Mouse (Mus musculus): ENCODE results near the gene 1700020D05Rik. TPM values are rescaled to one million over a fixed set of nuclear protein-coding genes. Genes with fewer than 3 reads are reported as not detected.

The 1700020D05Rik gene
- polyA plus RNA-seq, 1 experiment from 2014 or later: 0.31 TPM

DNA sequence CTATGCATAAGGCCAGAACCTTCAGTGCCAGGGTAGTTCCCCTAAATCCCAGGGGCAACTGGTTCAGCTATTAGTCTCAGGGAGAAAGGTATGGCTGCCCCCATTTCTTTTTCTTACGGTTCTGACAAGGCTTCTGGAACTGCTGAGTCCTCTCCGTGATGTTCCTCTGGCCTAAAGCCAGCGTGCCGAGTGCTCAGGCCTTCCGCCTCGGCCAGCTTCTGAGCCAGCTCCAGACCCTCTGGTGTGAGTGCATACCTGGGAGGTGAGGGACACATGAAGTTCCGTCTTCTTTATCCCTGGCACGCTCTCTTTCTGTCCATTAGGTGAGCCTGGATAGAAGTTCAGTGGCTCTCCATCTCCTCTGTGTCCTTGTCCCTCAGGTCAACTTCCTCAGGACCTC is 18.2 kb downstream of the 1700020D05Rik start:
- peaks cover 13% of the 10 kb centered on the region for H3K4me1 ChIP-seq (ENCODE audit: control insufficient read depth, insufficient read depth, low read length)
- ATAC-seq (ENCODE audit: insufficient read depth, low FRiP score, low TSS enrichment) (no peak), DNase-seq (ENCODE audit: low spot score) (no peak)
- H3K36me3 ChIP-seq (ENCODE audit: control insufficient read depth, insufficient read depth, low read length): peaks cover 10% of the 10 kb centered on the region
- H3K27me3 ChIP-seq (ENCODE audit: control insufficient read depth, insufficient read depth, low read length): no peaks in the 10 kb centered on the region
- H3K9me3 ChIP-seq (ENCODE audit: control insufficient read depth, low read length): no peaks in the 10 kb centered on the region
- H3K9ac ChIP-seq (ENCODE audit: low read length): no peak overlapping the region
- H3K4me3 ChIP-seq (ENCODE audit: low read depth, low read length): no peak overlapping the region
- no peak overlapping the region for H3K4me2 ChIP-seq (ENCODE audit: low read depth)
- WGBS: 93% methylated on average over 8 of the region's 8 CpGs
- H3K27ac ChIP-seq (ENCODE audit: low read depth, low read length): no peak overlapping the region

DNA sequence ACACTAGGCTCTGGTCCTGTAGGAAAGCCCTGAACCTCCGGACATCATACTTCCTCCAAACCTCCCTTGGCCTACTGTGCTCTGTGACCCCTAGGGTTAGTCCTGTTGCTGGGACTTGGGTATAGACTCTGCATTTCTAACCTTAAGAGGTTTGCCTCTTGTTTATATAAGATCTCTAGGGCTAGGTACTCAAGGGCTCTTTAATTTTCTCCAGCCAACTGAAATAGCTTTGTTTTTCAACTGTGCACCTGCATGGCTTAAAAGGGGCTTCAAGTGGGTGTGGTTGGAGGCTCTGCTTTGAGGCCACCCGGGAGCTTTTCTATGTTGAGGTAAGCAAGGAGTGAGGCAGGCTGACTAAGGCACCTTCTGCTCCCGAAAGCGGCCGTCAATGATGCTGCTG is 19.1 kb downstream of the 1700020D05Rik start:
- H3K4me1 ChIP-seq (ENCODE audit: control insufficient read depth, insufficient read depth, low read length): peaks cover 13% of the 10 kb centered on the region
- H3K9ac ChIP-seq (ENCODE audit: low read length): no peak overlapping the region
- no peak overlapping the region for H3K4me3 ChIP-seq (ENCODE audit: low read depth, low read length)
- DNase-seq (ENCODE audit: low spot score): no peak
- no peak overlapping the region for H3K4me2 ChIP-seq (ENCODE audit: low read depth)
- 91% methylated on average over 5 of the region's 5 CpGs for WGBS
- H3K27ac ChIP-seq (ENCODE audit: low read depth, low read length): no peak overlapping the region
- ATAC-seq (ENCODE audit: insufficient read depth, low FRiP score, low TSS enrichment): no peak
- H3K9me3 ChIP-seq (ENCODE audit: control insufficient read depth, low read length): no peaks in the 10 kb centered on the region
- peaks cover 10% of the 10 kb centered on the region for H3K36me3 ChIP-seq (ENCODE audit: control insufficient read depth, insufficient read depth, low read length)
- no peaks in the 10 kb centered on the region for H3K27me3 ChIP-seq (ENCODE audit: control insufficient read depth, insufficient read depth, low read length)

DNA sequence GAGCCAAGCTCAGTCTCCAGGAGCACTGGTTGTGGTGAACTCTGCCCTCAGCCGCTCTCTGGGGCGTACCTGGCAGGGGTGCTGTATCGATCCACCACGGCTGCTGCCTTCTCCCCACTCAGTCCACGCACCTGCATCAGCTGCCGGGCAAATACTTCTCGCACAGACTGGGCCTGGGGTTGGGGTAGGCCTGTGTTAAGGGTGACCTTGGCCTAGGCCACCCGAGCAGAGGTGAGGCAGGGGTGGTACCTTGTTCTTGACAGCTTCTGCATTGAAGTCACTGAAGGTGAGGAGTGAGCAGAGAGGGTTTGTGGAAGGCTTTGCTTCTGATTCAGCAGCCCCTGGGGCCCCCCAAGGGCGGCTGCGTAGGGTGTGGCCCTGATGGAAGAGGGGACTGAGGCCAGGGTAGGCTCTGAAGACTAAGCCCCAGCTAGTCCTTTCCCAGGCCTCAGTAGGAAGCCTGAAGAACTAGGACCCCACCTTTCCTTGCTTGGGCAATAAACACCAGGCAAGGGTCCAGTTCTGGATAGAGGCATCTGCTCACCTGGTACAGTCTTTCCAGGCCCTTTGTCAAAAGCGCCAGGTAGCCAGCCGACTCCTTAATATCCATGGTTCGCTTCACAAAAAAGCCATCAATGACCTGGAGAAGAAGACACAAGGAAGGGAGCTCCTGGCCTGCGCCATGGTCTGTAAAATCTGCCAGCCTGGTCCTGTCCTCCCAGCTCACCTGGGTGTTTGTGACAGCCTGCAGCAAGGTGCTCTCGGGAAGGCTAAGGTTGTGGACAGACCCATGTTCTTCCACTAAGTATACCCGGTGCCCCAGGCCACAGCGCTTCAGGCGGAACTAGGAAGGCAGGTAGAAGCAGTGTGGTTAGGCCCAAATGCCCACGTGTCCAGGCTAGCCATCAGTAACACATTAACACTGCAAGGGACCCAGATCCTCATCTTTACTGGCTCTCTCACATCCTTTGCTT is 19.9 kb downstream of the 1700020D05Rik start:
- ATAC-seq (ENCODE audit: insufficient read depth, low FRiP score, low TSS enrichment) (no peak), DNase-seq (ENCODE audit: low spot score) (no peak)
- Histone ChIP-seq H3K27me3 (ENCODE audit: control insufficient read depth, insufficient read depth, low read length) (no peaks in the 10 kb centered on the region), H3K4me1 (ENCODE audit: control insufficient read depth, insufficient read depth, low read length) (peaks cover 10% of the 10 kb centered on the region), H3K9me3 (ENCODE audit: control insufficient read depth, low read length) (no peaks in the 10 kb centered on the region), H3K9ac (ENCODE audit: low read length) (no peak overlapping the region), H3K27ac (ENCODE audit: low read depth, low read length) (no peak overlapping the region), H3K4me3 (ENCODE audit: low read depth, low read length) (no peak overlapping the region), H3K36me3 (ENCODE audit: control insufficient read depth, insufficient read depth, low read length) (peaks cover 10% of the 10 kb centered on the region), H3K4me2 (ENCODE audit: low read depth) (no peak overlapping the region)
- WGBS: 91% methylated on average over 19 of the region's 19 CpGs

DNA sequence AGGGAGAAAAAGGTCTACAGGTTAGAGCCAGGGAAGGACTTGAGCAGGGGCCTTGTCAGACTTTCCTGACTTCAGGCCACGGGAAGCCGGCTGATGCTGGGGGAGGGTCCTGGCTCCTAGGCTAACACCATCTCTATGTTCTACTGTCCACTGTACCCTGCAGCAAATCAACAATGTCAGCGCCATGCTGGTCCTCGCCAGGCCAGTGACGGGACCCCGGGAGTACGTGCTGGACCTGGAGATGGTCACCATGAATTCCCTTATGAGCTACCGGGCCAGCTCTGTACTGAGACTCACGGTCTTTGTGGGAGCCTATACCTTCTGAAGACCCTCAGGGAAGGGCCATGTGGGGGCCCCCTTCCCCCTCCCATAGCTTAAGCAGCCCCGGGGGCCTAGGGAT is 22.2 kb downstream of the 1700020D05Rik start:
- Histone ChIP-seq H3K4me3 (ENCODE audit: low read depth, low read length) (no peak overlapping the region), H3K36me3 (ENCODE audit: control insufficient read depth, insufficient read depth, low read length) (peaks cover 10% of the 10 kb centered on the region), H3K4me1 (ENCODE audit: control insufficient read depth, insufficient read depth, low read length) (no peaks in the 10 kb centered on the region), H3K9me3 (ENCODE audit: control insufficient read depth, low read length) (no peaks in the 10 kb centered on the region), H3K27ac (ENCODE audit: low read depth, low read length) (no peak overlapping the region), H3K4me2 (ENCODE audit: low read depth) (no peak overlapping the region), H3K27me3 (ENCODE audit: control insufficient read depth, insufficient read depth, low read length) (no peaks in the 10 kb centered on the region), H3K9ac (ENCODE audit: low read length) (no peak overlapping the region)
- ATAC-seq (ENCODE audit: insufficient read depth, low FRiP score, low TSS enrichment) (no peak), DNase-seq (ENCODE audit: low spot score) (no peak)
- 92% methylated on average over 10 of the region's 10 CpGs for WGBS

DNA sequence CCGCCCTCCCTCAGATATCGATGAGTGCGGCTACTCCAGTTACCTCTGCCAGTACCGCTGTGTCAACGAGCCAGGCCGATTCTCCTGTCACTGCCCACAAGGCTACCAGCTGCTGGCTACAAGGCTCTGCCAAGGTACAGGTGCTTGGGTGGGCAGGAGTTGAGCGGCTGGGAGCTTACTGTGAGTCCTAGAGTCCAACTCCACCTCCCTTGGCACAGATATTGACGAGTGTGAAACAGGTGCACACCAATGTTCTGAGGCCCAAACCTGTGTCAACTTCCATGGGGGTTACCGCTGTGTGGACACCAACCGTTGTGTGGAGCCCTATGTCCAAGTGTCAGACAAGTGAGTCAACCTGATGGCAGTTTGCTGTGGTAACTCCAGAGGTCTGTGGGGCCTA is 23.6 kb downstream of the 1700020D05Rik start:
- ATAC-seq (ENCODE audit: insufficient read depth, low FRiP score, low TSS enrichment): no peak
- H3K4me2 ChIP-seq (ENCODE audit: low read depth): no peak overlapping the region
- no peak for DNase-seq (ENCODE audit: low spot score)
- no peaks in the 10 kb centered on the region for H3K9me3 ChIP-seq (ENCODE audit: control insufficient read depth, low read length)
- 93% methylated on average over 10 of the region's 10 CpGs for WGBS
- H3K4me1 ChIP-seq (ENCODE audit: control insufficient read depth, insufficient read depth, low read length): peaks cover 6% of the 10 kb centered on the region
- no peaks in the 10 kb centered on the region for H3K27me3 ChIP-seq (ENCODE audit: control insufficient read depth, insufficient read depth, low read length)
- H3K36me3 ChIP-seq (ENCODE audit: control insufficient read depth, insufficient read depth, low read length): peaks cover 10% of the 10 kb centered on the region
- no peak overlapping the region for H3K9ac ChIP-seq (ENCODE audit: low read length)
- no peak overlapping the region for H3K27ac ChIP-seq (ENCODE audit: low read depth, low read length)
- H3K4me3 ChIP-seq (ENCODE audit: low read depth, low read length): no peak overlapping the region

DNA sequence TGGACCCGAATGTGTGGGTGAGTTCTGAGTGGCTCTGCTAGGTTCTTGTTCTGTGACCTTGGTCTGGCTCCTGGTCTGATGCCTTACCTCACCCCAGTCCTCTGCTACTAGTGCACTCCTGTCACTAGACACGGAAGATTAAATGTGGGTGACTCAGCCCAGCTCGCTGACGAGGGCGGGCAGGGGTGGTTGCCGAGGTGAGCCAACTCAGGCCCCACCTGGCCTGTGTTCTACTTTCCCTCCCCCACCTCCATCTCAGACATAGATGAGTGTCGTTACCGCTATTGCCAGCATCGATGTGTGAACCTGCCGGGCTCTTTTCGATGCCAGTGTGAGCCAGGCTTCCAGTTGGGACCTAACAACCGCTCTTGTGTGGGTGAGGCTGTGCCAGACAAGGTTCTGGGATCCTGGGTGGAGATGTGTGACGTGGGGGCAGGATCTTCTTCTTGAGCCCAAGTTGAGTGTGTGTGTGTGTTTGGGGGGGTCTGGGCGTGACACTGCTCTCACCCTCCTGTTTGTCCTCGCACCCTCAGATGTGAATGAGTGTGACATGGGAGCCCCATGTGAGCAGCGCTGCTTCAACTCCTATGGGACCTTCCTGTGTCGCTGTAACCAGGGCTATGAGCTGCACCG is 25.8 kb downstream of the 1700020D05Rik start:
- H3K27me3 ChIP-seq (ENCODE audit: control insufficient read depth, insufficient read depth, low read length): no peaks in the 10 kb centered on the region
- no peak overlapping the region for H3K4me3 ChIP-seq (ENCODE audit: low read depth, low read length)
- H3K36me3 ChIP-seq (ENCODE audit: control insufficient read depth, insufficient read depth, low read length): peaks cover 6% of the 10 kb centered on the region
- 90% methylated on average over 18 of the region's 18 CpGs for WGBS
- H3K4me1 ChIP-seq (ENCODE audit: control insufficient read depth, insufficient read depth, low read length): peaks cover 9% of the 10 kb centered on the region
- DNase-seq (ENCODE audit: low spot score) (no peak), ATAC-seq (ENCODE audit: insufficient read depth, low FRiP score, low TSS enrichment) (no peak)
- H3K4me2 ChIP-seq (ENCODE audit: low read depth): no peak overlapping the region
- no peaks in the 10 kb centered on the region for H3K9me3 ChIP-seq (ENCODE audit: control insufficient read depth, low read length)
- H3K27ac ChIP-seq (ENCODE audit: low read depth, low read length): no peak overlapping the region
- no peak overlapping the region for H3K9ac ChIP-seq (ENCODE audit: low read length)

DNA sequence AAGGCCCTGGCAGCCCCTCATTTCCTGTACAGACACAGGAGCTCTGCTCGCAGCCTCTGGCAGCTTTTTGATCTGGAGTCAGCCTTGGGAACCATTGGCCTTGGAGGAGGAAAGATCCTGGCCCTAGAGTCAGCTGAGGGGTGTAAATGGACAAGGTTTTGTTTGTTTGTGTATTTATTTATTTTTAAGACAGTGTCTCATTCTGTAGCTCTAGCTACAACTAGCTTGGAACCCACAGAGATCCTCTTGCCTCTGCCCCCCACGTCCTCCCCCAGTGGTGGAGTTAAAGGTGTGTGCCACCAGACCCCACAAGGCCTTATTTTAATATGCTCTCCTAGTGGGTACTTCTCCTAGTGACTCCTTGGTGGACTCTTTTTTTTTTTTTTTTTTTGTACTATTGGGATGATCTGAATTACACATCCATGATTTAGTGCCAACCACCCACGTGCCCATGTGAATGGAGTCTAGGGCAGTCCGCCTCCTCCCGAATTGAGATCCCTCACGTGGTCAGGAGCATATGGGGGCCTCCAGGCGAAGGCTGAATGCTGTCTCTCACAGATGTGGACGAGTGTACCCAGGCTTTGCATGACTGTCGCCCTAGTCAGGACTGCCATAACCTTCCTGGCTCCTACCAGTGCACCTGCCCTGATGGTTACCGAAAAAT is 26.5 kb downstream of the 1700020D05Rik start:
- no peak overlapping the region for H3K9ac ChIP-seq (ENCODE audit: low read length)
- H3K4me1 ChIP-seq (ENCODE audit: control insufficient read depth, insufficient read depth, low read length): peaks cover 9% of the 10 kb centered on the region
- no peak overlapping the region for H3K27ac ChIP-seq (ENCODE audit: low read depth, low read length)
- no peak overlapping the region for H3K4me3 ChIP-seq (ENCODE audit: low read depth, low read length)
- whole genome bisulfite sequencing: 85% methylated on average over 10 of the region's 10 CpGs
- peaks cover 2% of the 10 kb centered on the region for H3K36me3 ChIP-seq (ENCODE audit: control insufficient read depth, insufficient read depth, low read length)
- no peaks in the 10 kb centered on the region for H3K9me3 ChIP-seq (ENCODE audit: control insufficient read depth, low read length)
- no peak overlapping the region for H3K4me2 ChIP-seq (ENCODE audit: low read depth)
- no peaks in the 10 kb centered on the region for H3K27me3 ChIP-seq (ENCODE audit: control insufficient read depth, insufficient read depth, low read length)
- ATAC-seq (ENCODE audit: insufficient read depth, low FRiP score, low TSS enrichment): no peak
- DNase-seq (ENCODE audit: low spot score): no peak

DNA sequence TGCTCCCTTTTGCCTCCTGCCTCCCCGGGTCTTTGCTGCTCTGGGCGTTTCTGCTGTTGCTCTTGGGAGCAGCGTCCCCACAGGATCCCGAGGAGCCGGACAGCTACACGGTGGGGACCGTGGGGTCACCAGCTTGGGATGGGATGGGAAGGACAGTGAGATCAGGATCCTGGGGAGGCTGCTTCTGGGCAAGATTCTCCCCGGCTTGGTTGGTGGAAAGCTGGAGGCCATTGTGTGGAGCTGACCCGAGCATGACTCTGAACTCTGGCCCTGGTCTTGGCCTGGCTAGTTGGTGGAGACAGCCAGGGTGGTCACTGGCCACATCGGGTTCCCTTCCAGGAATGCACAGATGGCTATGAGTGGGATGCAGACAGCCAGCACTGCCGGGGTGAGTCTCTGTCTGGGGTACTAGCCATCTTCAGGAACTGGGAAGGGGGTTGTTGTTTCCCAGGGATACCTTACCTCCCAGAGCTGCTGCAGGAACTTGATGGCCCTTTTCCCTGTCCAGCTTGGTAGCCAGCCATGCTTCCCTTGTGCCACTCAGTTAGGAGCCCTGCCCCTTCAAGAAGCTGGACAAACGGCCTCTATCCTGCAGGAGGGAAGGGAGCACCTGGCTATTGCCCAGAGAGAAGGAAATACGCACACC is 28.4 kb downstream of the 1700020D05Rik start:
- Histone ChIP-seq H3K9me3 (ENCODE audit: control insufficient read depth, low read length) (no peaks in the 10 kb centered on the region), H3K27me3 (ENCODE audit: control insufficient read depth, insufficient read depth, low read length) (no peaks in the 10 kb centered on the region), H3K4me3 (ENCODE audit: low read depth, low read length) (peak overlapping the region; percentile 62), H3K4me2 (ENCODE audit: low read depth) (peak overlapping the region; percentile 97), H3K9ac (ENCODE audit: low read length) (peak overlapping the region; percentile 82), H3K27ac (ENCODE audit: low read depth, low read length) (peak overlapping the region; percentile 56), H3K4me1 (ENCODE audit: control insufficient read depth, insufficient read depth, low read length) (peaks cover 9% of the 10 kb centered on the region), H3K36me3 (ENCODE audit: control insufficient read depth, insufficient read depth, low read length) (no peaks in the 10 kb centered on the region; the same call in 1 of the 2 replicates)
- ATAC-seq (ENCODE audit: insufficient read depth, low FRiP score, low TSS enrichment) (peak; percentile 26; the same call in 1 of the 2 replicates), DNase-seq (ENCODE audit: low spot score) (no peak)
- WGBS: 23% methylated on average over 13 of the region's 13 CpGs
